Mouse (Mus musculus): ENCODE data around the gene Ocm.

DNA sequence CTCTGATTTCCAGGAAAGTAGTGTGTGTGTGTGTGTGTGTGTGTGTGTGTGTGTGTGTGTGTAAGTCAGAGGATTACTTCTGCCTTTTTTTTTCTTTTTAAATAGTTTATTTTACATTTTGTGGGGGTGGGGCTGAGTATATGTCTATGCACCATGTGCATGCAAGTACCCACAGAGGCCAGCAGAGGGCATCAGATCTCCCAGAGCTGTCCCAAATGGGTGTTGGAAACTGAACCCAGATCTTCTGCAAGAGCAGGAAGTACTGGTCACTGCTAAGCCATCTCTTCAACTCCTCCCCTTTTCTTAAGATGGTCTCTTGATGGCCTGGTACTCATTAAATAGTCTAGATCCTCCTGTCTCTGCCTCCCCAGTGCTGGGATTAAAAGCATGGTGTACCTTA, 24.8 kb upstream of the Ocm start:
- TF ChIP-seq CTCF (conservative IDR thresholded peaks at IDR 0.05; ENCODE audit: insufficient read depth, insufficient read length, low read depth, low read length): peak; percentile 59
- TF ChIP-seq POLR2A (IDR thresholded peaks at IDR 0.05; ENCODE audit: low read depth, low read length): no peak
